Mouse (Mus musculus): Measurements from ENCODE around the gene Adrb1. TPM values are rescaled to one million over a fixed set of nuclear protein-coding genes. Genes with fewer than 3 reads are reported as not detected.
"Not testable (repeated sequence)": the region's sequence is repeated elsewhere in the genome, so short reads cannot be mapped to it uniquely, and the experiment has no call there.

Gene Adrb1
- polyA plus RNA-seq, 1 experiment from 2014 or later, result 0.79 TPM

DNA sequence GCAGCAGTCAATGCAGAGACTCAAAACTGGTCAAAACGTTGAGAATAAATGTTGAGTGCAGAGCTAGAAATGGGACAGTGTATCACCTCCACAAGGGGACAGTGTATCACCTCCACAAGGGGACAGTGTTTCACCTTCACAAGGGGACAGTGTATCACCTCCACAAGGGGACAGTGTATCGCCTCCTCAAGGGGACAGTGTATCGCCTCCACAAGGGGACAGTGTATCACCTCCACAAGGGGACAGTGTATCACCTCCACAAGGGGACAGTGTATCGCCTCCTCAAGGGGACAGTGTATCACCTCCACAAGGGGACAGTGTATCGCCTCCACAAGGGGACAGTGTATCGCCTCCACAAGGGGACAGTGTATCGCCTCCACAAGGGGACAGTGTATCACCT is 56.5 kb downstream of the Adrb1 start:
- not testable (repeated sequence) for H3K27ac ChIP-seq; H3K9ac ChIP-seq; H3K9me3 ChIP-seq; H3K4me3 ChIP-seq; ATAC-seq (ENCODE audit: insufficient number of reproducible peaks, low FRiP score, low TSS enrichment, low read depth); H3K4me2 ChIP-seq
- 92% methylated on average over 7 of the region's 7 CpGs for WGBS
- H3K36me3 ChIP-seq, result peaks cover 10% of the 10 kb centered on the region
- peaks cover 25% of the 10 kb centered on the region for H3K27me3 ChIP-seq
- H3K4me1 ChIP-seq, result peaks cover 28% of the 10 kb centered on the region

Other genes with a start within 250 kb of the Adrb1 start
- gene Dclre1a, start 174.0 kb upstream of the Adrb1 start, polyA plus RNA-seq (2015; fragmentation: Nextera tagmentation; extraction: Ambion mirVana), result 17.9 and 19.2 TPM in 2 replicates
- 12.5 and 14.1 TPM in 2 replicates for gene Nhlrc2, start 173.9 kb upstream of the Adrb1 start, polyA plus RNA-seq (2015; fragmentation: Nextera tagmentation; extraction: Ambion mirVana)
- gene Ccdc186, start 100.0 kb downstream of the Adrb1 start, polyA plus RNA-seq (2015; fragmentation: Nextera tagmentation; extraction: Ambion mirVana), result 27.4 and 29.9 TPM in 2 replicates
- 3.3 and 3.5 TPM in 2 replicates for gene Tdrd1, start 104.0 kb downstream of the Adrb1 start, polyA plus RNA-seq (2015; fragmentation: Nextera tagmentation; extraction: Ambion mirVana)
- 4.3 and 4.8 TPM in 2 replicates for gene Vwa2, start 152.1 kb downstream of the Adrb1 start, polyA plus RNA-seq (2015; fragmentation: Nextera tagmentation; extraction: Ambion mirVana)

Data from limb, embryonic 15.5 days (tissue).